Mouse (Mus musculus): ENCODE results near the gene Atp6v1d. TPM values are rescaled to one million over a fixed set of nuclear protein-coding genes. Genes with fewer than 3 reads are reported as not detected.
A peak's percentile ranks its signal among the peaks of the same experiment; 100 is the strongest.

Atp6v1d gene
- polyA plus RNA-seq, 1 experiment: 6.8 TPM

- Histone ChIP-seq H3K27ac (ENCODE audit: insufficient read depth, low read length) (peak overlapping the region; percentile 78), H3K27me3 (ENCODE audit: control insufficient read depth, insufficient read depth, low read length) (no peaks in the 10 kb centered on the region), H3K4me3 (ENCODE audit: extremely low read depth, insufficient read depth, insufficient read length) (peak overlapping the region; percentile 83), H3K4me1 (ENCODE audit: control insufficient read depth, insufficient read depth, insufficient read length) (peaks cover 7% of the 10 kb centered on the region), H3K36me3 (ENCODE audit: control insufficient read depth, insufficient read depth, low read length) (peaks cover 8% of the 10 kb centered on the region)
- no peak for DNase-seq (ENCODE audit: low read depth in 1 of 2, low spot score in 2 of 2)
- TF ChIP-seq POLR2A (IDR thresholded peaks at IDR 0.05; ENCODE audit: low read depth, low read length): no peak
- no peak for TF ChIP-seq CTCF (IDR thresholded peaks at IDR 0.05; ENCODE audit: extremely low read depth, insufficient read depth, insufficient read length, insufficient replicate concordance)
- under 1% methylated on average over 22 of the region's 22 CpGs for WGBS
Observed at GRCm38 (mm10) chr12:78862254-78862730, 854 bp upstream of the Atp6v1d start.

- under 1% methylated on average over 30 of the region's 30 CpGs for WGBS
Observed at GRCm38 (mm10) chr12:78860921-78861495, 430 bp downstream of the Atp6v1d start.

GRCm38 (mm10) chr12:78848246-78848645 lies 13.2 kb downstream of the Atp6v1d start:
- H3K4me3 ChIP-seq (ENCODE audit: extremely low read depth, insufficient read depth, insufficient read length): no peak overlapping the region
- H3K36me3 ChIP-seq (ENCODE audit: control insufficient read depth, insufficient read depth, low read length): peaks cover 19% of the 10 kb centered on the region
- H3K27me3 ChIP-seq (ENCODE audit: control insufficient read depth, insufficient read depth, low read length): no peaks in the 10 kb centered on the region
- WGBS: 96% methylated on average over 4 of the region's 4 CpGs
- no peak for TF ChIP-seq POLR2A (IDR thresholded peaks at IDR 0.05; ENCODE audit: low read depth, low read length)
- no peak for TF ChIP-seq CTCF (IDR thresholded peaks at IDR 0.05; ENCODE audit: extremely low read depth, insufficient read depth, insufficient read length, insufficient replicate concordance)
- H3K27ac ChIP-seq (ENCODE audit: insufficient read depth, low read length): no peak overlapping the region
- H3K4me1 ChIP-seq (ENCODE audit: control insufficient read depth, insufficient read depth, insufficient read length): no peaks in the 10 kb centered on the region
- no peak for DNase-seq (ENCODE audit: low read depth in 1 of 2, low spot score in 2 of 2)

More at GRCm38 (mm10) chr12:78860921-78861495, 430 bp downstream of the Atp6v1d start:
- Histone ChIP-seq H3K4me1 (ENCODE audit: control insufficient read depth, insufficient read depth, insufficient read length) (peaks cover 7% of the 10 kb centered on the region), H3K36me3 (ENCODE audit: control insufficient read depth, insufficient read depth, low read length) (peaks cover 5% of the 10 kb centered on the region), H3K27ac (ENCODE audit: insufficient read depth, low read length) (peak overlapping the region; percentile 42), H3K27me3 (ENCODE audit: control insufficient read depth, insufficient read depth, low read length) (no peaks in the 10 kb centered on the region), H3K4me3 (ENCODE audit: extremely low read depth, insufficient read depth, insufficient read length) (peak overlapping the region; percentile 74)
- no peak; the same call in 1 of the 2 replicates for TF ChIP-seq POLR2A (IDR thresholded peaks at IDR 0.05; ENCODE audit: low read depth, low read length)
- TF ChIP-seq CTCF (IDR thresholded peaks at IDR 0.05; ENCODE audit: extremely low read depth, insufficient read depth, insufficient read length, insufficient replicate concordance): no peak
- peak; percentile 5 to 28 for DNase-seq (ENCODE audit: low read depth in 1 of 2, low spot score in 2 of 2)

GRCm38 (mm10) chr12:78842429-78842828 lies 19.0 kb downstream of the Atp6v1d start:
- DNase-seq (ENCODE audit: low read depth in 1 of 2, low spot score in 2 of 2): no peak
- H3K36me3 ChIP-seq (ENCODE audit: control insufficient read depth, insufficient read depth, low read length): peaks cover 27% of the 10 kb centered on the region
- WGBS: 98% methylated on average over 1 of the region's 1 CpGs
- no peak overlapping the region for H3K4me3 ChIP-seq (ENCODE audit: extremely low read depth, insufficient read depth, insufficient read length)
- H3K27ac ChIP-seq (ENCODE audit: insufficient read depth, low read length): no peak overlapping the region
- H3K4me1 ChIP-seq (ENCODE audit: control insufficient read depth, insufficient read depth, insufficient read length): no peaks in the 10 kb centered on the region
- no peaks in the 10 kb centered on the region for H3K27me3 ChIP-seq (ENCODE audit: control insufficient read depth, insufficient read depth, low read length)
- TF ChIP-seq POLR2A (IDR thresholded peaks at IDR 0.05; ENCODE audit: low read depth, low read length): no peak
- no peak for TF ChIP-seq CTCF (IDR thresholded peaks at IDR 0.05; ENCODE audit: extremely low read depth, insufficient read depth, insufficient read length, insufficient replicate concordance)

GRCm38 (mm10) chr12:78839906-78840305 lies 21.5 kb downstream of the Atp6v1d start:
- H3K4me3 ChIP-seq (ENCODE audit: extremely low read depth, insufficient read depth, insufficient read length): no peak overlapping the region
- peaks cover 27% of the 10 kb centered on the region for H3K36me3 ChIP-seq (ENCODE audit: control insufficient read depth, insufficient read depth, low read length)
- WGBS: 61% methylated on average over 4 of the region's 4 CpGs
- H3K4me1 ChIP-seq (ENCODE audit: control insufficient read depth, insufficient read depth, insufficient read length): no peaks in the 10 kb centered on the region
- DNase-seq (ENCODE audit: low read depth in 1 of 2, low spot score in 2 of 2): no peak
- TF ChIP-seq CTCF (IDR thresholded peaks at IDR 0.05; ENCODE audit: extremely low read depth, insufficient read depth, insufficient read length, insufficient replicate concordance) (no peak), POLR2A (IDR thresholded peaks at IDR 0.05; ENCODE audit: low read depth, low read length) (no peak)
- H3K27me3 ChIP-seq (ENCODE audit: control insufficient read depth, insufficient read depth, low read length): no peaks in the 10 kb centered on the region
- H3K27ac ChIP-seq (ENCODE audit: insufficient read depth, low read length): no peak overlapping the region

GRCm38 (mm10) chr12:78834496-78834895 lies 26.9 kb downstream of the Atp6v1d start:
- DNase-seq (ENCODE audit: low read depth in 1 of 2, low spot score in 2 of 2): no peak
- Histone ChIP-seq H3K27me3 (ENCODE audit: control insufficient read depth, insufficient read depth, low read length) (no peaks in the 10 kb centered on the region), H3K27ac (ENCODE audit: insufficient read depth, low read length) (no peak overlapping the region), H3K4me3 (ENCODE audit: extremely low read depth, insufficient read depth, insufficient read length) (no peak overlapping the region), H3K36me3 (ENCODE audit: control insufficient read depth, insufficient read depth, low read length) (peaks cover 13% of the 10 kb centered on the region), H3K4me1 (ENCODE audit: control insufficient read depth, insufficient read depth, insufficient read length) (no peaks in the 10 kb centered on the region)
- TF ChIP-seq POLR2A (IDR thresholded peaks at IDR 0.05; ENCODE audit: low read depth, low read length): no peak
- no peak for TF ChIP-seq CTCF (IDR thresholded peaks at IDR 0.05; ENCODE audit: extremely low read depth, insufficient read depth, insufficient read length, insufficient replicate concordance)
- 93% methylated on average over 2 of the region's 2 CpGs for WGBS

- Histone ChIP-seq H3K27me3 (ENCODE audit: control insufficient read depth, insufficient read depth, low read length) (no peaks in the 10 kb centered on the region), H3K4me3 (ENCODE audit: extremely low read depth, insufficient read depth, insufficient read length) (no peak overlapping the region), H3K36me3 (ENCODE audit: control insufficient read depth, insufficient read depth, low read length) (no peaks in the 10 kb centered on the region), H3K4me1 (ENCODE audit: control insufficient read depth, insufficient read depth, insufficient read length) (no peaks in the 10 kb centered on the region), H3K27ac (ENCODE audit: insufficient read depth, low read length) (no peak overlapping the region)
- no peak for TF ChIP-seq POLR2A (IDR thresholded peaks at IDR 0.05; ENCODE audit: low read depth, low read length)
- TF ChIP-seq CTCF (IDR thresholded peaks at IDR 0.05; ENCODE audit: extremely low read depth, insufficient read depth, insufficient read length, insufficient replicate concordance): no peak
- no peak for DNase-seq (ENCODE audit: low read depth in 1 of 2, low spot score in 2 of 2)
Observed at GRCm38 (mm10) chr12:78814437-78814836, 47.0 kb downstream of the Atp6v1d start.

Data from spleen, adult 2 months (tissue).